In genomic region chr3:38887381-38887991, GRCm38 (mm10) we compare ENCODE assay signal across 8 mouse cellular contexts. TPM values are rescaled to one million over a fixed set of nuclear protein-coding genes. Genes with fewer than 3 reads are reported as not detected.
DNase-seq lines count a peak whose midpoint lies in the region; ATAC-seq lines count a peak whose summit lies in the region.

No protein-coding gene starts in this region.

- no peak for ATAC-seq in embryonic facial prominence, embryonic 11.5 days (replicated peaks; ENCODE audit: insufficient number of reproducible peaks, low FRiP score, low TSS enrichment, low read depth)
- ATAC-seq in liver, embryonic 13.5 days (ENCODE audit: low read depth): no peak
- ATAC-seq in neural tube, embryonic 11.5 days (ENCODE audit: insufficient read depth, low FRiP score, low TSS enrichment): no peak

- H3K4me3 ChIP-seq in embryonic facial prominence, embryonic 11.5 days (ENCODE audit: low read depth, low read length): peak overlapping the region; percentile 85
- H3K4me3 ChIP-seq in heart, embryonic 10.5 days: peak overlapping the region; percentile 87
- peak overlapping the region; percentile 62 for H3K4me3 ChIP-seq in liver, embryonic 13.5 days (replicated peaks)
- H3K4me3 ChIP-seq in neural tube, embryonic 11.5 days (ENCODE audit: low read depth, low read length): peak overlapping the region; percentile 83

- H3K4me2 ChIP-seq in embryonic facial prominence, embryonic 11.5 days (ENCODE audit: low read depth, low read length): peak overlapping the region; percentile 94
- H3K4me2 ChIP-seq in liver, embryonic 13.5 days: peak overlapping the region; percentile 67
- peak overlapping the region; percentile 98 for H3K4me2 ChIP-seq in neural tube, embryonic 11.5 days (ENCODE audit: low read depth)

- WGBS in embryonic facial prominence, embryonic 11.5 days: under 1% methylated on average over 47 of the region's 47 CpGs
- under 1% methylated on average over 47 of the region's 47 CpGs for WGBS in heart, embryonic 10.5 days
- 2% methylated on average over 47 of the region's 47 CpGs for WGBS in liver, embryonic 13.5 days (ENCODE audit: insufficient replicate concordance)
- WGBS in neural tube, embryonic 11.5 days: 0% methylated on average over 47 of the region's 47 CpGs

- H3K27me3 ChIP-seq in embryonic facial prominence, embryonic 11.5 days (ENCODE audit: control insufficient read depth, insufficient read depth, low read length): no peaks in the 10 kb centered on the region; the same call in 1 of the 2 replicates
- peaks cover 7% of the 10 kb centered on the region for H3K27me3 ChIP-seq in heart, embryonic 10.5 days (ENCODE audit: insufficient read depth, poor library complexity, severe bottlenecking)
- peaks cover 50% of the 10 kb centered on the region for H3K27me3 ChIP-seq in liver, embryonic 13.5 days
- no peaks in the 10 kb centered on the region for H3K27me3 ChIP-seq in neural tube, embryonic 11.5 days (ENCODE audit: control insufficient read depth, insufficient read depth, low read length)

- peaks cover 24% of the 10 kb centered on the region for H3K36me3 ChIP-seq in embryonic facial prominence, embryonic 11.5 days (replicated peaks; ENCODE audit: control insufficient read depth, insufficient read depth, low read depth, low read length)
- H3K36me3 ChIP-seq in heart, embryonic 10.5 days: peaks cover 32% of the 10 kb centered on the region
- H3K36me3 ChIP-seq in liver, embryonic 13.5 days: no peaks in the 10 kb centered on the region
- peaks cover 16% of the 10 kb centered on the region for H3K36me3 ChIP-seq in neural tube, embryonic 11.5 days (ENCODE audit: control insufficient read depth, insufficient read depth, low read length)

- H3K4me1 ChIP-seq in embryonic facial prominence, embryonic 11.5 days (ENCODE audit: control insufficient read depth, insufficient read depth, low read length): peaks cover 7% of the 10 kb centered on the region; the same call in 1 of the 2 replicates
- H3K4me1 ChIP-seq in heart, embryonic 10.5 days: peaks cover 23% of the 10 kb centered on the region
- H3K4me1 ChIP-seq in liver, embryonic 13.5 days (replicated peaks): 0 out of 2 replicates have a peak, but pooled peaks cover 9% of the 10 kb centered on the region
- H3K4me1 ChIP-seq in neural tube, embryonic 11.5 days (ENCODE audit: control insufficient read depth, insufficient read depth, low read length): peaks cover 16% of the 10 kb centered on the region; the same call in 1 of the 2 replicates

- H3K9ac ChIP-seq in embryonic facial prominence, embryonic 11.5 days (replicated peaks; ENCODE audit: low read length): peak overlapping the region; percentile 89
- 0 out of 2 replicates have a peak overlapping the region, but pooled peaks have one; percentile 17 for H3K9ac ChIP-seq in liver, embryonic 13.5 days
- H3K9ac ChIP-seq in neural tube, embryonic 11.5 days (ENCODE audit: low read length): peak overlapping the region; percentile 88

- no peak overlapping the region; the same call in 1 of the 2 replicates for H3K27ac ChIP-seq in embryonic facial prominence, embryonic 11.5 days (replicated peaks; ENCODE audit: low read depth, low read length)
- H3K27ac ChIP-seq in heart, embryonic 10.5 days: peak overlapping the region; percentile 87; the same call in 1 of the 2 replicates
- H3K27ac ChIP-seq in liver, embryonic 13.5 days: no peak overlapping the region
- peak overlapping the region; percentile 96; the same call in 1 of the 2 replicates for H3K27ac ChIP-seq in neural tube, embryonic 11.5 days (ENCODE audit: low read depth, low read length)

- DNase-seq in spleen, postnatal 10 days (ENCODE audit: low spot score in 2 of 2): peak; percentile 4 to 25
- DNase-seq in spleen, postnatal 36 days (ENCODE audit: low spot score in 2 of 2): no peak
- peak; percentile 58 for DNase-seq in embryonic facial prominence, embryonic 11.5 days (ENCODE audit: low spot score)
- no peak for DNase-seq in heart, embryonic 10.5 days (ENCODE audit: low spot score)
- DNase-seq in kidney, adult 9 months: peak; percentile 33
- no peak for DNase-seq in liver, embryonic 13.5 days
- peak; percentile 73 for DNase-seq in neural tube, embryonic 11.5 days (ENCODE audit: low spot score)
- DNase-seq in urinary bladder, adult 2 months (ENCODE audit: low spot score): peak; percentile 37

- no peaks in the 10 kb centered on the region; the same call in 1 of the 2 replicates for H3K9me3 ChIP-seq in embryonic facial prominence, embryonic 11.5 days (replicated peaks; ENCODE audit: control insufficient read depth, low read length)
- no peaks in the 10 kb centered on the region for H3K9me3 ChIP-seq in heart, embryonic 10.5 days
- no peaks in the 10 kb centered on the region for H3K9me3 ChIP-seq in liver, embryonic 13.5 days (replicated peaks)
- no peaks in the 10 kb centered on the region for H3K9me3 ChIP-seq in neural tube, embryonic 11.5 days (ENCODE audit: control insufficient read depth, low read length)

RNA-seq across cellular contexts. Expression of gene Fat4, which starts 0.7 kb away (rescaled TPM):
- polyA plus RNA-seq in embryonic facial prominence, embryonic 11.5 days (2014; fragmentation: Nextera tagmentation; extraction: Ambion mirVana): 14.0 and 14.8 TPM in 2 replicates
- polyA plus RNA-seq in heart, embryonic 10.5 days (2016; fragmentation: Nextera tagmentation; extraction: Ambion mirVana): 2.6 and 3.9 TPM in 2 replicates
- 0.31 and 0.33 TPM in 2 replicates for polyA plus RNA-seq in liver, embryonic 13.5 days (2015; fragmentation: Nextera tagmentation; extraction: Ambion mirVana)
- polyA plus RNA-seq in neural tube, embryonic 11.5 days (2014; fragmentation: Nextera tagmentation; extraction: Ambion mirVana): 12.4 and 14.5 TPM in 2 replicates
- 4.2 and 6.3 TPM in 2 replicates for polyA plus RNA-seq in urinary bladder, adult 2 months (2012; rRNA removed)

Comparison
In these comparisons a context has a peak if more than half of its experiments do, and no peak if none do; other contexts are left out.
1. DNase-seq: peak in spleen, postnatal 10 days (2 of 2), embryonic facial prominence, embryonic 11.5 days (single experiment), kidney, adult 9 months (single experiment), neural tube, embryonic 11.5 days (single experiment) and urinary bladder, adult 2 months (single experiment); none in spleen, postnatal 36 days (0 of 2), heart, embryonic 10.5 days (single experiment) and liver, embryonic 13.5 days (single experiment).
2. H3K27ac ChIP-seq: peak in heart, embryonic 10.5 days (single experiment) and neural tube, embryonic 11.5 days (single experiment); none in embryonic facial prominence, embryonic 11.5 days (single experiment) and liver, embryonic 13.5 days (single experiment).
3. H3K9ac ChIP-seq: peak in every context shown above with its lines; median percentile 89 in embryonic facial prominence, embryonic 11.5 days; 88 in neural tube, embryonic 11.5 days; 17 in liver, embryonic 13.5 days.
4. Peak in every context shown above with its lines, with median percentiles within 50 percentile points of each other: H3K4me2 ChIP-seq and H3K4me3 ChIP-seq.